Mouse (Mus musculus) hindbrain, embryonic 10.5 days (tissue): Measurements from ENCODE around the gene Ltbp4. TPM values are rescaled to one million over a fixed set of nuclear protein-coding genes. Genes with fewer than 3 reads are reported as not detected.

Experiments
- DNase-seq: peaks from one replicate; pipeline ENCODE4 v3.0.0-alpha.2; 2017; ENCODE audit warnings: low spot score
- H3K27ac ChIP-seq: fragments of 300-500 bp; sonication (generic); 2 replicates; pipeline ENCODE4 v1.5.1; 2016; ENCODE audit warnings: mild to moderate bottlenecking, moderate library complexity
- H3K27me3 ChIP-seq: fragments of 300-500 bp; sonication (generic); 2 replicates; pipeline ENCODE4 v1.6.1; 2016; ENCODE audit warnings: mild to moderate bottlenecking; ENCODE audit not compliant: poor library complexity, insufficient read depth, severe bottlenecking
- H3K36me3 ChIP-seq: fragments of 300-500 bp; sonication (generic); 2 replicates; pipeline ENCODE4 v1.6.1; 2016; ENCODE audit warnings: mild to moderate bottlenecking, moderate library complexity
- H3K4me1 ChIP-seq: fragments of 300-500 bp; sonication (generic); replicated peaks from 2 replicates; pipeline ENCODE4 v1.6.1; 2016; ENCODE audit warnings: mild to moderate bottlenecking
- H3K4me3 ChIP-seq: fragments of 300-500 bp; sonication (generic); 2 replicates; pipeline ENCODE4 v1.5.1; 2016; ENCODE audit warnings: mild to moderate bottlenecking, moderate library complexity
- H3K9me3 ChIP-seq: fragments of 300-500 bp; sonication (generic); 2 replicates; pipeline ENCODE4 v1.6.1; 2016; ENCODE audit warnings: mild to moderate bottlenecking, moderate library complexity
- WGBS: fragments of 180-500 bp; shearing (Covaris S2); methylation state at CpG from one replicate; pipeline ENCODE4 v1.1.7; 2016; 5-methylcytosine and 5-hydroxymethylcytosine counted together
- polyA plus RNA-seq: library from polyadenylated mRNA; unstranded; fragments of >200 nt; fragmentation: Nextera tagmentation; extraction: Ambion mirVana; gene quantifications from 2 replicates; pipeline ENCODE4 v1.2.1, GENCODE M21; 2016

The Ltbp4 gene
- polyA plus RNA-seq, 1 experiment from 2014 or later = 5.8 TPM

DNA sequence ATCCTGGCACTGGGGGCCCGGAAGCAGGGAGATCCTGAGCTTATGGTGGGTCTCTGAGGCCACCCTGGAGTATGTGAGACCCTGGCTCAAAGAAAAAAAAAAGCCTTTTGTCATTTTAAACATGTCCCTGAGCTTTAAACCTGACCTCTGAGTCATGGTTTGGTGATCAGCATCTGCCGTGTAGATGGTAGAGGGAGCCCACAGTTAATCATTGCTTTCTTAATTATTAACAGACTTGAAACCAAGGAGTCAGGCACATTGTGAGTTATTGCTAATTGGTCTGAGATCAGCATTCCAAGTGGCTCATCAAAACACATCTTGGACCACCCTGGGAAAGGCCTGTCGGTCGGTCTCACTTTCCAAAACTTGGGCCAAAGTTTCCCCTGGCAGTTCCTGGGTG lies 55.3 kb downstream of the Ltbp4 start:
- peaks cover 14% of the 10 kb centered on the region for H3K4me1 ChIP-seq
- H3K4me3 ChIP-seq = no peak overlapping the region
- H3K36me3 ChIP-seq = peaks cover 52% of the 10 kb centered on the region
- H3K9me3 ChIP-seq = no peaks in the 10 kb centered on the region
- DNase-seq = no peak
- WGBS = 72% methylated on average over 4 of the region's 4 CpGs
- H3K27me3 ChIP-seq = peaks cover 20% of the 10 kb centered on the region
- no peak overlapping the region for H3K27ac ChIP-seq

DNA sequence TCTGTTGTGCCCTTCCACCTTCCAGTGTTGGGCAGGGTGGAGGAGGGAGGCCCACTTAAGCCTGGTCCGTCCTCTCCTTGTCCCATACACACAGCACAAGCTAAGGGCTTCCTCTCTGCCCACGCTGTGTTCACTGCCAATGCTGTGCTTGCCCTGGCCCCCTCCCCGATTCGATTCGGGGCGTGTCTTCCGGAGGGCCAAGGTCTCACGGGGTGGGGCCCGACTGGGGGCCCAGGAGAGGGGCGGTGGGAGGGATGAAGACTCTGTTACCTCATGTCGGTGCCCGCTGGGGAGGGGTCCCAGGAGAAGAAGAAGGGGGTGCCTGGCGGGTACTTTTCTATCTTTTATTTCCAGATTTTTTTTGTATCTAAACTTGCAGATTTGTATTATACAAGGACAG lies 55.8 kb downstream of the Ltbp4 start:
- WGBS = 70% methylated on average over 13 of the region's 13 CpGs
- Histone ChIP-seq H3K9me3 (no peaks in the 10 kb centered on the region), H3K4me1 (peaks cover 14% of the 10 kb centered on the region), H3K27ac (no peak overlapping the region), H3K36me3 (peaks cover 57% of the 10 kb centered on the region), H3K4me3 (no peak overlapping the region), H3K27me3 (peaks cover 17% of the 10 kb centered on the region)
- DNase-seq = no peak

DNA sequence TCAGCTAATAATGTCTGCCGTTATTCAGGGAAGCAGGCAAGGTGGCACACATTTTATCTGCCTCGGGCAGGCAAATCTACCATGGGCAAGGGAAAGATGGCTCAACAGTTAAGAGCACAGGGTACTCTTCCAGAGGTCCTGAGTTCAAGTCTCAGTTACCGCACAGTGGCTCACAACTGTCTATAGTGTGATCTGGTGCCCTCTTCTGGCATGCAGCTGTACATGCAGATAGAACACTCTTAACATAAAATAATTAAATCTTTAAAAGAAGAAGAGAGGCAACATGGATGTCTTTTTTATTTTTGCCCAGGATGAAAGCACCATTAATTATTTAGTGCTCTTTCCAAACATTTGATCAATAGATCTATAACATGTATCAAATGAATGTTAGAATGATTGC lies 60.3 kb downstream of the Ltbp4 start:
- Histone ChIP-seq H3K9me3 (no peaks in the 10 kb centered on the region), H3K27me3 (no peaks in the 10 kb centered on the region), H3K4me3 (no peak overlapping the region), H3K4me1 (0 out of 2 replicates have a peak, but pooled peaks cover 3% of the 10 kb centered on the region), H3K36me3 (peaks cover 94% of the 10 kb centered on the region), H3K27ac (no peak overlapping the region)
- WGBS = 95% methylated on average over 3 of the region's 3 CpGs
- no peak for DNase-seq

DNA sequence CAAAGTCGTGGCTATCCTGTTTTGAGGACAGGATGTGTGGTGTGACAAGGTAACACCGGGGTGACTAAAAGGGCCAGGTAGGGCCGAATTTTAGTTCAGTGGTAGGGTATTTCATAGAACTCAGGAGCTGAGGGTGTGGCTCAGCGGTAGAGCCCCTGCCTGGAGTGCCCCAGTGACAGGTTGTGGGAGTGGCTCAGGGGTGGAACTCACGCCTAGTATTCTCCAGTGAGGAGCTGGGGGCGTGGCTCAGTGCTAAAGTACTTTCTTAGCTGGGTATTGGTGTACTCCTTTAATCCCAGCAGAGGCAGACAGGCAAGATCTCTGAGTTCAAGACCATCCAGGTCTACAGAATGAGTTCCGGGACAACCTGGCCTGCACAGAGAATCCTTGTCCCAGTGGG lies 61.5 kb downstream of the Ltbp4 start:
- no peak overlapping the region for H3K4me3 ChIP-seq
- no peaks in the 10 kb centered on the region for H3K9me3 ChIP-seq
- H3K36me3 ChIP-seq = peaks cover 94% of the 10 kb centered on the region
- H3K4me1 ChIP-seq = 0 out of 2 replicates have a peak, but pooled peaks cover 3% of the 10 kb centered on the region
- no peak overlapping the region for H3K27ac ChIP-seq
- DNase-seq = no peak
- WGBS = 65% methylated on average over 7 of the region's 7 CpGs
- no peaks in the 10 kb centered on the region for H3K27me3 ChIP-seq

DNA sequence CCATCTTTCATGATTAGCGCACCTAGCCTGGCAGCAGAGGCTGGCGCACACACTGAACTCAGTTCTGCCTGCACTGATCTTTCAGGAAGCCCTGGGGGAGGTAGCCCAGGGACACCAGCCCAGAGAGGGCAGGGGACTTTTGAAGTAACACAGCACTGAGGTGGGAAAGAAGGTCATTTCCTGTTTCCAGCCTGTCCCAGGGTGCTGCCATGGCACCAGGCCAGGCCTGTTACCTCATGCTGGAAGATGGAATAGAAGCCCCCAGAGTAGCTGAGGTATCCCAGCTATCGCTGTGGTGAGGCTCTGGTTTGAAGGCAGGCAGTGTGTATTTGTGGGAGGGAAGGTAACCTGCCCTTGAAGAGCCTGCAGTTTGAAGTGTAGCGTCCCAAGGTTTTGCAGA lies 62.6 kb downstream of the Ltbp4 start:
- peaks cover 95% of the 10 kb centered on the region for H3K36me3 ChIP-seq
- no peaks in the 10 kb centered on the region for H3K27me3 ChIP-seq
- H3K4me3 ChIP-seq = no peak overlapping the region
- no peak overlapping the region for H3K27ac ChIP-seq
- H3K4me1 ChIP-seq = 0 out of 2 replicates have a peak, but pooled peaks cover 3% of the 10 kb centered on the region
- no peak for DNase-seq
- WGBS = 88% methylated on average over 4 of the region's 4 CpGs
- no peaks in the 10 kb centered on the region for H3K9me3 ChIP-seq

DNA sequence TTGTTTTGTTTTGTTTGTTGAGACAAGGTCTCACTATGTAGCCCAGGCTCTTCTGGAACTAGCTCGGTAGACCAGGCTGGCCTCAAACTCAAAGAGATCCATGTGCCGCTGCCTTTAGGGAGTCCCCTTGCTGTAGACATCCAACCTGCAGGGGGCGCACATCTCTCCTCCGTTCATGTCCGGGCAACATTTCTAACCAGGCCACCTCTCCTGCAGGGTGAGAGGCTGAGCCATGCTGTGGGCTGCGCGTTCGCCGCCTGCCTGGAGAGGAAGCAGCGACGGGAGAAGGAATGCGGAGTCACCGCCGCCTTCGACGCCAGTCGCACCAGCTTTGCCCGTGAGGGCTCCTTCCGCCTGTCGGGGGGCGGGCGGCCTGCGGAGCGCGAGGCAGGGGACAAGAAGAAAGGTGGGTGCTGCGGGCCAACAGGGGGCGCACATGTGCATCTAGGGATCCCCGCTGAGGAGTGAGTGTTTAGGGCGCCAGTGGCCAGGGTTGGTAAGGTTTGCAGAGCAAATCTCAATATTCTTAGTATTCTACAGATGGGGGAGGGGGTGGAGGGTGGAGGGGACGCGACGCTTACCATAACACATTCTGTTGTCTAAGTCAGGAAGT lies 63.6 kb downstream of the Ltbp4 start:
- H3K4me3 ChIP-seq = peak overlapping the region; percentile 29; the same call in 1 of the 2 replicates

DNA sequence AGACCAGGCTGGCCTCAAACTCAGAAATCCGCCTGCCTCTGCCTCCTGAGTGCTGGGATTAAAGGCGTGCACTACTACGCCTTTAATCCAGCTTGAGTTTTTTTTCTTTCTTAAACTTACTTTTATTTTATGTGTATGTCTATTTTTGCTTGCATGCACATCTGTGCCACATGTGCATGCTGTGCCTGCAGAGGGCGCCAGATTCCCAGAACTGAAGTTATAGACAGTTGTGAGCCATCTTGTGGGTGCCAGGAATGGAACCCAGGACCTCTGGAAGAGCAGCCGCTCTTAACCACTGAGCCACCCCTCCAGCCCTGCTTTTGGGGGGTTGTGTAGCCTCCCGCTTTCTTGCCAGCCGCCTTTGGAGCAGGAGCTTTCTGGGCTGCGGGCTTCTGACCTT lies 66.1 kb downstream of the Ltbp4 start:
- no peak overlapping the region for H3K27ac ChIP-seq
- peaks cover 95% of the 10 kb centered on the region for H3K36me3 ChIP-seq

More for the DNA sequence above, 63.6 kb downstream of the Ltbp4 start:
- peak; percentile 57 for DNase-seq
- Histone ChIP-seq H3K36me3 (peaks cover 95% of the 10 kb centered on the region), H3K27ac (peak overlapping the region; percentile 45; the same call in 1 of the 2 replicates), H3K27me3 (no peaks in the 10 kb centered on the region), H3K4me1 (0 out of 2 replicates have a peak, but pooled peaks cover 3% of the 10 kb centered on the region), H3K9me3 (no peaks in the 10 kb centered on the region)
- 60% methylated on average over 32 of the region's 32 CpGs for WGBS

DNA sequence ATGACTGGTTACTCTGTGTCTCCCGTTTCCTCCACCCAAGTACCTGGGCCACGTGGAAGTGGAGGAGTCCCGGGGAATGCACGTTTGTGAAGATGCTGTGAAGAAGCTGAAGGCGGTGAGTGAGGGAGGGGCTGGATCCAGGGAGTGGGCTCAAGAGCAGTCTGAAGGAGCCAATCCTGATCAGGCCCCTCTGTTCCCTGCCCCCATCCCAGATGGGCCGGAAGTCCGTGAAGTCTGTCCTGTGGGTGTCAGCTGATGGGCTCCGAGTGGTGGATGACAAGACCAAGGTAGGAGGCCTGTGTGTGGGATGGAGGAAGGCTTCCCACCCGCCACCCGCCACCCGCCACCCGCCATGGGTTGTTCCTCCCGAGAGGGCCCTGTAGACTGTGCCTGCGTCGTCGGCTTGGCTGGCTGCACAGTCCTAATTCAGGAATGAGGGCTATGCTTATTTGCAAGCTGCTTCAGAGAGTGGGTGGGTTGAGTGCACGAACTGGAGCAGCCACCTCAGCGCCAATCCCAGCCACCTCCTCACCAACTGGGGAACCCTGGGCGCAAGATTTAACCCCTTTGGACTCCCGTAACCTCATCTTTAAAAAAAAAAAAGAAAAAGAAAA lies 70.9 kb downstream of the Ltbp4 start:
- Histone ChIP-seq H3K4me3 (no peak overlapping the region), H3K9me3 (no peaks in the 10 kb centered on the region), H3K4me1 (peaks cover 5% of the 10 kb centered on the region; the same call in 1 of the 2 replicates), H3K27me3 (no peaks in the 10 kb centered on the region), H3K36me3 (peaks cover 100% of the 10 kb centered on the region), H3K27ac (no peak overlapping the region)
- 75% methylated on average over 20 of the region's 20 CpGs for WGBS
- DNase-seq = no peak

More for the DNA sequence above, 66.1 kb downstream of the Ltbp4 start:
- H3K27me3 ChIP-seq = no peaks in the 10 kb centered on the region
- DNase-seq = no peak
- no peaks in the 10 kb centered on the region for H3K9me3 ChIP-seq
- H3K4me3 ChIP-seq = no peak overlapping the region
- 0 out of 2 replicates have a peak, but pooled peaks cover 3% of the 10 kb centered on the region for H3K4me1 ChIP-seq
- 88% methylated on average over 8 of the region's 8 CpGs for WGBS

DNA sequence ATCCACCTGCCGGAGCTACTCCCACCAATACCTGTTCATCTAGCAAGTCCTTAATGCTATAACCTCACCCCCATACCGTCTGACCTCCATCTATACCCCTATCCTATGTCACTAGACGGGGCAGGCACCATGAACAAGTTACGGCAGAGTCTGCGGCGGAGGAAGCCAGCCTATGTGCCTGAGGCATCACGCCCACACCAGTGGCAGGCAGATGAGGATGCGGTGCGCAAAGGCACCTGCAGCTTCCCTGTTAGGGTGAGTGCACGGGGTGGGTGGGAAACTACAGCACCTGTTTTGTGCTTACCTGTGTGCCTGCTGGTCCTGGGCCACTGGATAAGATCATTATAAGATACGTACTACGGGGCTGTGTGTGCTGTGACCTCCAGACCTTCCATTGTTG lies 72.7 kb downstream of the Ltbp4 start:
- no peak overlapping the region for H3K4me3 ChIP-seq
- H3K36me3 ChIP-seq = peaks cover 82% of the 10 kb centered on the region
- H3K27me3 ChIP-seq = no peaks in the 10 kb centered on the region
- H3K4me1 ChIP-seq = peaks cover 23% of the 10 kb centered on the region
- no peaks in the 10 kb centered on the region for H3K9me3 ChIP-seq
- DNase-seq = no peak
- 93% methylated on average over 12 of the region's 12 CpGs for WGBS
- no peak overlapping the region for H3K27ac ChIP-seq

DNA sequence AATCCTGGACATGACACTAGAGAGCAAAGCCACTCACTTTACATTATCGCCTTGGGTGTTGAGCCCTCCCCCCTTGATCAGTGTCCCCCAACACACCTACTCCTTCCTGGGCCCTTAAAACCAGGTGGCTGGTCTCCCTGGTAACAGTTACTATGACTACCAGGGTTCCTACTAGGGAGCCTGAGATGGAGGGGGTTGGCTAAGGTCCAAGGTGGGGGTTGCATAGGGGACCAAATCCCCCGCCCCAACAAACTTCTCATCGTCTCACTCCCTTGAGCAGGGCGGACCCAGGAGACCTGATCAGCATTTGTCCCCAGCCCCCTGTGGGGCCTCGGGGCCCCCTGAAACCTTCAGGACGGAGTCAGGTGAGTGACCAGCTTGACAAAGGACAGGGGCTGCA lies 75.6 kb downstream of the Ltbp4 start:
- H3K27ac ChIP-seq = no peak overlapping the region
- peaks cover 50% of the 10 kb centered on the region for H3K4me1 ChIP-seq
- H3K36me3 ChIP-seq = peaks cover 53% of the 10 kb centered on the region
- H3K27me3 ChIP-seq = 0 out of 2 replicates have a peak, but pooled peaks cover 3% of the 10 kb centered on the region
- WGBS = 82% methylated on average over 6 of the region's 6 CpGs
- DNase-seq = no peak
- H3K4me3 ChIP-seq = no peak overlapping the region
- no peaks in the 10 kb centered on the region for H3K9me3 ChIP-seq

DNA sequence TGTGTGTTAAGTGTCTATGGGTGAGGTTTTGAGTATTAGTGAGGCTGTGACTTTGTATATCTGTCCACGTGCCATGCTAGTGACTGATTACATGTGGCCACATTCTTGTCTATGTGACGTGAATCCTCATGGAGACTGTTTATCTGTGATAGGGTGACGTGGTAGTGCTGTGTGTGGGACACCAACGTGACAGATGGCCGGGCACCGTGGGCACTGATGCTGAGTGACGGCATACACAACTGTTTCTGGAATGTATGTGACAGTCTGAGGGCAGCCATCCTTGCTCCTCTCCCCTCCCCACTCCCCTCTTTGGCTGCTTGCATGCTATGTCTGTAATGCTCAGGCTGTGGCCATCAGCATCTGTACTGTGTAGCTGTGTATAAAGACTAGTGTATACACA lies 76.6 kb downstream of the Ltbp4 start:
- Histone ChIP-seq H3K27ac (0 out of 2 replicates have a peak overlapping the region, but pooled peaks have one; percentile 14), H3K4me3 (peak overlapping the region; percentile 83), H3K9me3 (no peaks in the 10 kb centered on the region), H3K27me3 (0 out of 2 replicates have a peak, but pooled peaks cover 3% of the 10 kb centered on the region), H3K4me1 (peaks cover 60% of the 10 kb centered on the region), H3K36me3 (peaks cover 43% of the 10 kb centered on the region)
- DNase-seq = no peak
- WGBS = 73% methylated on average over 7 of the region's 7 CpGs

DNA sequence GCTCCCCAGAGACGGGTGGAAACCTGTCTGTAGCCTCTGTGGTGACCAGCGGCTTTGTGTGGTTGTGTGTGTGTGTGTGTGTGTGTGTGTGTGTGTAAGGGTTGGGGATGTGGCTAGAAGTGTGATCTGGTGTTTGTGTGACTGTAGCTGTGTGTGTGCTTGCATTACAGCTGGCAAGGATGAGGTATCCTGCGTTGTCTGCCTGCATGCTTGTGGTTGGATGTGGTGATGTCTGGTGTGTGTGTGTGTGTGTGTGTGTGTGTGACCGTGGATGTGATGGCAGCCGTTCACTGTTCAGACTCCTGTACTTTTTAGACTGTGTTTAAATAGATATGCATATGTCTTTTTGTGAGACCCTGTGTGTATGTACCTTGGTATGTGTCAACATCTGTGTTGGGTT lies 77.7 kb downstream of the Ltbp4 start:
- Histone ChIP-seq H3K4me3 (peak overlapping the region; percentile 83), H3K36me3 (peaks cover 37% of the 10 kb centered on the region), H3K9me3 (no peaks in the 10 kb centered on the region), H3K27me3 (0 out of 2 replicates have a peak, but pooled peaks cover 3% of the 10 kb centered on the region), H3K4me1 (peaks cover 60% of the 10 kb centered on the region), H3K27ac (peak overlapping the region; percentile 93)
- 51% methylated on average over 5 of the region's 5 CpGs for WGBS
- no peak for DNase-seq

DNA sequence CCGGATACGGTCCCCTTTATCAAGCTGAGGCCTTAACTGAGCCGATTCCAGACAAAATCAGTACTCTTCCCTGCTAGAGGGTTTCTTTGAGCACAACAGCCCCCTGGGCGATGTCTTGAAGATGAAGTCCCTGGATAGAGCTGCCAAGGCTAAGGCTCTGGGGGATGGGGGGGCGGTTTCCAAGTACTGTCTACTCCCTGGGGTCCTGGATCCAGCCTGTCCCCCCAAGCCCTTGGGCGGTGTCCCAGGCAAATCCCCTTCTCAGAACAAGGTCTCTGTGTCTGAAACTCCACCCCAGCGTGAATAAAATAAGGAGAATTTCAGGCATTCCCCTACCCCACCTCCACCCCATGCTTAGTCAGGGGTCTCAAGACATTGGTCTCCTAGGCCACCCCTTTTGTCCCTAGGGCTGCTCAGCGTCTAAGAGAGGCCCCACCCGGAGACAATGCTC lies 78.2 kb downstream of the Ltbp4 start:
- peaks cover 60% of the 10 kb centered on the region for H3K4me1 ChIP-seq
- peak; percentile 52 for DNase-seq
- 2% methylated on average over 9 of the region's 9 CpGs for WGBS

More for the DNA sequence above, 78.2 kb downstream of the Ltbp4 start:
- peak overlapping the region; percentile 83 for H3K4me3 ChIP-seq
- 0 out of 2 replicates have a peak, but pooled peaks cover 3% of the 10 kb centered on the region for H3K27me3 ChIP-seq
- peak overlapping the region; percentile 93 for H3K27ac ChIP-seq
- H3K36me3 ChIP-seq = peaks cover 37% of the 10 kb centered on the region
- H3K9me3 ChIP-seq = no peaks in the 10 kb centered on the region
